Mouse (Mus musculus): ENCODE measurements around the gene Parp16.
A peak's percentile ranks its signal among the peaks of the same experiment; 100 is the strongest.
"Not testable (repeated sequence)": the region's sequence is repeated elsewhere in the genome, so short reads cannot be mapped to it uniquely, and the experiment has no call there.

The Parp16 gene

GRCm38 (mm10) chr9:65178336-65179213 lies 16.6 kb upstream of the Parp16 start:
- peak; percentile 24 to 29 for DNase-seq

DNA sequence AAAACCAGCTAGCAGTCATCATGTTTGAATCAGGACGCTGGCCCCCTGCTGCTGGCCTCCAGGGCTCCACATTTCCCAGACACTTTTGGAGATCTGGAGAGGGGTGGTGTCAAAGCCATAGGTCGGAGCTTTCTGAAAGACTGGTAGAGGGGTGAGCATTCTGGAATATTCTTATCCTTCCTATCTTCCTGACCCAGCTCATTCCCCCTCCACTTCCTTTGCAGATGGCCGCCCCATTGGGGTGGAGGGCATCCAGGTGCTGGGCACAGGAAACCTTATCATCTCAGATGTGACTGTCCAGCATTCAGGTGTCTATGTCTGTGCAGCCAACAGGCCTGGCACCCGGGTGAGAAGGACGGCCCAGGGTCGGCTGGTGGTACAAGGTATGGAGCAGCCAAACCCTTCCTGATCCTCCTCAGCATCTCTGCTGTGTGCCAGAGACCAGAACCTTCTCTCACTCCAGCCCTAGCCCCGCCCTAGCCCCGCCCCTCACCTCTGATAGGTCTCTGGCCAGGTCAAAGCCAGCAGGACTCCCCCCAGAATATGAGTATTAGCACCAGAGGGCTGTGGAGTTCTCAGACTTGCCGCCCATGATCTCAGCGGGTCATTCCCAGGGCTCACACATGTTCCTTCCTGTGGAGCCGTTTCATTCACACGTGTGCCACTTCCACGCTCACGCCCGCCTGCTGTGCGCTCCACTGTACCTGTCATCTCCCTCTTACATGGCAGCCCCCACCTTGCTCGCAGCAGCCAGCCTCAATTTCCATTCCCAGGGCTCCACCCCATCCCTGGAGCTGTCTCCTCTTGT lies 15.1 kb upstream of the Parp16 start:
- DNase-seq = no peak

DNA sequence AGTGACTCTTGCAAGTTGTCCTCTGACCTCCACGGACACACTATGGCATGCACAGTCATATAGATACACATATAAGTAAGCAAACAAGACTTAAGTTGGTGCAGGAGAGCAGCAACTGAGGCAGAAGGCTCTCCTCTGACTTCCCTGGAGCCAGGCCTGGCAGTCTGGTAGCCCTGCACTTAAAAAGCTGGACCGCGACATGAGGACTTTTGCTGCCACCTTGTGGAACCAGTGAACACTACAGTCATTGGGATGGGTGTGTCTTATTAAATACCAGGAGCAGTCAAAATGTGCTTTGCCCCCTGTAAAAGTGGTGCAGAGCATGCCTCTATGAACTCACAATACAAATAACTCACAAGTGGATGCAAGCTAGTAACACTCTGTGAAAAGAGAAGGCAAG lies 6.6 kb upstream of the Parp16 start:
- peak; percentile 83 to 90 for DNase-seq

DNA sequence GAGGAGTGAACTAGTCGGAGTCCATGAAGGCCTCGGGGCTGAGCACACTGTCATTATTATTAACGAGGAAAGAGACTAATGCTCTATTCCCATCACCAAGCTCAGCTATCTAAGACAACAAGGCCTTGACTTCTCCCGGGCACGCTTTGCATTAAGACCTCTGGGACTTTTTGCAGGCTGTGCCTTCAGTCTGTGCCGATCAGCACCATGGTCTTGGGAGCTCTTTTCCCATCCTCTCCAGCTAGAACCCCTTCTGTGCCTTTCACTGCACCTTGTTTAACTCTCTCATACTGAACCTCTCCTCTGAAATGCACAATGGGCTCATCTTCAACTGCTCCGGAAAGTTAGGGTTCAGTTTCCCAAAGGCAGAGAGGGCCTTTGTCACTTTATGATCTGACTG lies 4.8 kb upstream of the Parp16 start:
- no peak for DNase-seq

- no peak for DNase-seq
These were observed 3.8 kb upstream of the Parp16 start for GRCm38 (mm10) chr9:65191389-65191754.

GRCm38 (mm10) chr9:65191755-65192469 lies 3.2 kb upstream of the Parp16 start:
- no peak for DNase-seq

DNA sequence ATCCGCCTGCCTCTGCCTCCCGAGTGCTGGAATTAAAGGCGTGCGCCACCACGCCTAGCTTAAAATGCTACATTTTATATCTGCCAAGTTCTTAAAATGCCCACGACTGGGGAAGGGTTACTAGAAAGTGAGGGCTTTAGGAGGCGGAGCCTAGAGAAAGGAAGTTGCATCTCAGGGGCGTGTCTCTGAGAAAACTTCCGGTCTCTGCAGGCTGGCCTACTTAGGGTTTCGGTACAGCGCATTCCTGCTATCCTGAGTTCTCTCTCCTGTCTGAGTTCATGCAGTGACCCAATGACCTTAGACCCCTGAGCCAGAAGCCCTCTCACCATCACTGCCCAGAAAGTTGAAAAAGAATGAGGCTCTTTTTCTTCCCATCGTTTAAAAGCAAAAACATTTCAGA lies 1.9 kb upstream of the Parp16 start:
- no peak for DNase-seq

DNA sequence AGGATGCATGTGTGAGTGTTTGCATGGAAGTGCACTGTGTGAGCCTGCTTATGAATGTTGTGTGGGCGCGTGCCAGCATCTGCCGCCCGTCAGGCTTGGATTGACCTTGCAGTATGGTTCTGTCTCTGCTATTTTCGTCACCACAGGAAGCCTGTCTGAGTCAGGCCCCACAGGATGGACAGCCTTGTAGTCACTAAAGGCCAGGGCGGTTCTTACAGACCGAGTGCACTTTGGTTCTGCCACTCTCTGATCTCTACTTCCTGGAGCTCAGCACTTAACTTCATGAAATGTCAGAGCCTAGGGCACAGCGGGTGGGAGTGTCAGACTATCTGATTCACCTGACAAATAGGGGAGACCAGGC lies 448 bp downstream of the Parp16 start:
- DNase-seq = peak; percentile 34

DNA sequence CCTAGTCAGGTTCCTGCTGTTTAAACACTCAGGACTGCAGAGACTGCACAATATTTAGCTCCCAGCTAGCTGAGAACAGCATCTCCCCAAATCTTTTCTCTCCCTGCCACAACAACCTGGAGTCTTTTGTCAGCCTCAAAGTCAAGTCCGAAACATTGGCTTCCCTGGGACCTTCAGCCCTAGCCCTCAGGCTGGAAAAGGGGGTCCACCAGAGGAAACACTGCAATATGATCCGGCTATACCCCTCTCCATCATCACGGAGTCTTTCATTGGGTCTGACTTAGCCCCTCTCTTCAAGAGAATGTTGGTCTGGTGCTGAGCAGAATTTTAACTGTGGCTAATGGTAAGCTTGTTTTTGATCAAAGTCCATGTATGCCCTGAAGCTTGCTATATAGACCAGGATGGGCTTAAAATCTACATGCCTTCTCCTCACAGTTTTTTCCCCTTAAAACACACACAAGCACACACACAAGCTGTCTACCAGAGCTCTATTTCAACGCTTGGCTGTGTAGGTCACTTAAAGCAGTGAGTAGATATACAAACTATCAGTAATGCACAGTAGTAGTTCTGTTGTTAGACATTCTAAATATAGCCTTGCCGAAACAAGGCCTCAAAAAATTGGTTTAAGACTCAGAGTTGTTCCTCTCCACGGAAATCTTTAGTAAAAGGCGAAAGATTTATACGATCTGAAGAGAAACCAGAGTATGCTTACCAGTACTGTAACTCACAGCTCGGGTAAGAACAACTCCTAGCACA lies 1.0 kb downstream of the Parp16 start:
- peak in 1 of 2 experiments; percentile 24 for DNase-seq

DNA sequence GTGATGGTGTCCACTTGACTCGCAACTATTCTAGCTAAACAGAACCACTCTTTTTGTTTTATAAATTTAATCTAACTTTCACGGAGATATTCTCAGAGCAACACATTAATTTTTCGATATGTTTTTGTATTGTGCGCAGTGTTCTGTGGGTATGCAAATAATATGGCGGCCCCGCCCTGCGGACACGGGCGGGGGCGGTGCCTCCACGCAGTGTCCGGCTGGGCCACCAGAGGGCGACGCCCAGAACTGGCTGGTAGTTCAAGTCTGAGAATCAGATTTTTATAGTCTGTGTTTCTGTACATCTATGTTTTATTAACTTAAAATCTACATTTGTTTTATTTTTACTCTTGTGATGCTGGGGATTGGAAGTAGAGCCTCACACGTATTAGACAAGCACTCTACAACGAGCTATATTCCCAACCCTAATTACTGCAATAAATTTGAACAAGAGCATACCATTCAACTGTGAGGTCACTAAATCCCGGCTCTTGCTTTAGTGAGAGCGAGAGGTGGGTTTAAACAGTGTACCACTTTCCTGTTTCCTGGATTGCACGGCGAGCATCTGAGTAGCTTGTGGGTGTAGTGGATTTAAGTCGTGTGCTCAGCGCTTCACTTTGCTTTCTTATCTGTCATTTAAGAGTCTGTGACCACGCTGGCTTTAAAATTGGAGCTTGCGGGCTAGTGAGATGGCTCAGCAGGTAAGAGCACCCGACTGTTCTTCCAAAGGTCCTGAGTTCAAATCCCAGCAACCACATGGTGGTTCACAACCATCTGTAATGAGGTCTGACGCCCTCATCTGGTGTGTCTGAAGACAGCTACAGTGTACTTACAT lies 1.8 kb downstream of the Parp16 start:
- DNase-seq = peak; percentile 95 to 97

- no peak for DNase-seq
These were observed 2.7 kb downstream of the Parp16 start for GRCm38 (mm10) chr9:65197826-65198225.

DNA sequence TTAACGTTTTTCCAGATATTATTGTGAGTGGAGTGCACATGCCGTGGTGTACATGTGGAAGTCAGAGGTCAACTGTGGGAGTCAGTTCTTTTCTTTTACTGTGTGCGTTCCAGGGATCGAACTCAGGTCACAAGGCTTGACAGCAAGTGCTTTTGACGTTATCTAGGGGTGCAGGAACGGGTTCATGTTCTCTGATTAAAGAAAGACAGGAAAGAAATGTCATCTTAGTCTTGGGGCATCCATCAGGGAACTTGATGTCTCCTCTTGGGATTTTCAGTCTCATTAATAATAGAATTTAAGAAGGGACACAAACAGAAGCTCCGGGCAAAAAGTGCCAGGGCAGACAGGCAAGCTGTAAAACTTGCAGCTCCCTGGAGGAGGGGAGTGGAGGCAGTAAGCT lies 4.6 kb downstream of the Parp16 start:
- DNase-seq = no peak

GRCm38 (mm10) chr9:65200606-65201005 lies 5.5 kb downstream of the Parp16 start:
- DNase-seq = no peak

GRCm38 (mm10) chr9:65201021-65201380 lies 5.8 kb downstream of the Parp16 start:
- DNase-seq = no peak

DNA sequence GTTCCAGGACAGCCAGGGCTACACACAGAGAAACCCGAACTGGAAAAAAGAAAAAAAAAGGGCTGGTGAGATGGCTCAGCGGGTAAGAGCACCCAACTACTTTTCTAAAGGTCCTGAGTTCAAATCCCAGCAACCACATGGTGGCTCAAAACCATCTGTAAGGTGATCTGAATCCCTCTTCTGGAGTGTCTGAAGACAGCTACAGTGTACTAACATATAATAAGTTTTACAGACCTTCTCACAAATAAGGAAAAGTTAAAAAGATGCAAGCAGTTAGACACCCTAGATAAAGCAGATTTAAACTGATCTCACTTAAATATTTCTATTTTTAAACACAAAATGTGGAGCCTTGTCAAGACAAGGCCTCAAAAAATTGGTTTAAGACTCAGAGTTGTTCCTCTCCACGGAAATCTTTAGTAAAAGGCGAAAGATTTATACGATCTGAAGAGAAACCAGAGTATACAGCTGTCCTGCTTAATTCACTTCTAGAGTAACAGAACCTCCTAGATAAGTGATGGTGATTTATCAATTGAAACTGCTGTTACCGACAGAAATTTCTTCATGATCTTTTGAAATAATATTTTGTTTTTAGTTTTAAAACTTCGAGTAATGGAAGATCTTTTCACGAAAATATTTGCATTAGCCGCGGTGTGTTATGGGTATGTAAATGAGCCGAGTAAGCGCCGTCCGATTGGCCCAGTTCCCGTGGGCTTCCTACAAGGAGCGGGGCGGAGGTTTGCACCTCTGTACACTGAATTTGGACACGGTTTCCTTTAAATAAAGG lies 6.4 kb downstream of the Parp16 start:
- peak; percentile 84 to 87 for DNase-seq

DNA sequence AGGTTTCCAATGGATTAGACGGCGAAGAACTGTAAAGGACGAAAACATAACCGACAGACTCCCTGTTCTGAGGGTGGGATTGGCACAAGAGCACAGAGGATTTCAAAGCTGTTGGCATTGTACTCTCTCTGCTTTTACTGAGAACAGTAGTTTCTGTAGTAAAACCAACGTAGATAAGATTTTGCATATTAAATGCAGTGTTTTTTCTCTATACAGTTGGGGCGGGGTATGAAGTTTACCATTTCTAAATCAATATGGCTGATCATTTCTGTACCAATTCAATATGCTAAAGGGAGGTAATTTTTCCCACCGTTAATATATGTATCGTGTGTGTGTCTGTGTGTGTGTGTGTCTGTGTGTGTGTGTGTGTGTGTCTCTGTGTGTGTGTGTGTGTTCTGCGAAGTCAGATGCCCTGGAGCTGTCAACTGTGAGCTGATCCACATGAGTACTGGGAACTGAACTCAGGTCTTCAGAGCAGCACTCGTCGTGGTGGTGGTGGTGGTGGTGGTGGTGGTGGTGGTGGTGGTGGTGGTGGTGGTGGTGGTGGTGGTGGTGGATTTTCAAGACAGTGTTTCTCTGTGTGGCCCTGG lies 7.1 kb downstream of the Parp16 start:
- no peak for DNase-seq

DNA sequence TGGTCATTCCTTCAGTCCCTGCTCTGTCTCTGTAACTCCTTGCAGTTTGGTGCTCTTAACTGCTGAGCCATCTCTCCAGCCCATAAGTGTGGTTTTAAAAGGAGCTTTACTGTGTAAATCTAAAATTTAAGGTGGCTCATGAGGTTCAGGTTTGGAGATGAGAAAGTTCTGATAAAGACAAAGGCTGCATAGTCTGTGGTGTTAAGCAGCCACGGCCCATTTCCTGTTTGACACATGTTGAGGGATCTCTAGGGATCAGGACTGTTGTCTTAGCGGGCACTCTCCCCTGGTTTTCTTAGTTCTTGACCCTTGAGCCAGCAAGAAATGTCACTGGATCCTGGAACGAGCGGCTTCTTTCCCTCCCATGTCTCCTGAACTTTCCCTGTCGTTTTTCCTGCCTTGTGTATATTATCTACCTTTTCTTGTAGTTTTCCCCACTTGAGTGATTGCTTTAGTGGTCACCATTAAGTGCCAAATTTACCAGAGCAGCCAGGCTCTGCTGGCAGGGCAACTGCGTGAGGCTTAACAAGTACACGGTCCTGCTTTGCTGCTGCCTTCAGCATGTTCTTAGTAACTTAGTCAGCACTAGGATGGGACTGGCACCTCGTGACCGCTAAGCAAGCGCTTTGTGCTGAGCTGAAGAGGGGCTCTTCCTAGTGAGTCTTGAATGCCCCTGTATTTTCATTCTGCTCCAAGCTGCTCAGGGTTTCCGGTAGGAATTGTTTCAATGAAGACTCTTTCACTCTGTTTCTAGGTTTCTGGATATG lies 10.1 kb downstream of the Parp16 start:
- no peak for DNase-seq

GRCm38 (mm10) chr9:65207041-65207815 lies 12.1 kb downstream of the Parp16 start:
- DNase-seq = not testable (repeated sequence)
